Mouse (Mus musculus): ENCODE measurements at regions not wholly inside any gene's neighbourhood (a gene's known extent, or its start where the extent isn't known, plus 50 kb on each side); places are given as distances from the start of the nearest gene placed in this dataset.
A peak's percentile ranks its signal among the peaks of the same experiment; 100 is the strongest.

DNA sequence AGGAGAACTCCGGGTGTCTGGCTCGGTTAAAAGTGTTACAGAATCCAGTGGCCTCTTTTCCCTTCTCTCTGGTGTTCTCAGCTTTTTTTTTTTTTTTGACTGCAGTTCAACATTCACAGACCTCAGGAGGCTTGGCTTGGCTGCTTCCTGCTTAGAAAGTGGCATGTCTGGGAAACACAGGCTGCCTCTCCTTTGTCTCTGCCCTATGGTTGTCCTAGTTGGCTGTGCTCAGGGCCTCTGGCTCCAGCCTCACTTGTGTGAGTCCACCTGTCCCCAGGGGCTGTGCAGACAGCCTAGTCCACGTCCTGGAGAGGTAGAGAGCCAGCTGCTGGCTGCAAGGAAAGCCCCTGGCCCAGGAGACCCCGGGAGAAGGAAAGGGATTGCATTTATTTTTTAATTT, 212.3 kb upstream of the Rbfox1 start:
- peak; percentile 7 for DNase-seq

DNA sequence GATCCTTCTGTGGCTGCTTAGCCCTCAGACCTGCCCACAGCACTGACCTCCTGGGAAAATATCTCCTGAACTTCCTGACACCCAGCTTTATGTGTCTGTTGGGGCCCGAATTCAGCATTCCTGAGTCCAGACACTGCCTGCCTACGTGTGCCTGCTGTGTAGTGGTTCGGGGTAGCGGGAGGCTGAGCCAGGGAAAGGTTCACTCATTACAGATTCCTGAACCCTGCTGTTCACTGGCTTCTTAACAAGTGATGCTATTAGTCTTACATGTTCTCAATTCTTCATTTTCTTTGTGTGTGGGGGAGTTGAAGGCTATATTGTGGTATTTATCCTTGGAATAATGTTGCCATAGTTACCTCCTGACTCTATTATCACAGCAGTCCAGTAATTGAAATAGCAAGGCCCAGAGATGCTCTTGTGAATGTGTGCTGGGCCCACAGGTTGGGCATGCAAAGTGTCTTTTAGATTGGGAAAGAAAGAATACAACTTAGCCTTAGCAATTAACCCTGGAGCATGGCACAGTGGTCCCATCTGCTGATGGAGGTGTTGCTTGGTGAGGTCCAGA, 216.7 kb upstream of the Rbfox1 start:
- no peak for DNase-seq

DNA sequence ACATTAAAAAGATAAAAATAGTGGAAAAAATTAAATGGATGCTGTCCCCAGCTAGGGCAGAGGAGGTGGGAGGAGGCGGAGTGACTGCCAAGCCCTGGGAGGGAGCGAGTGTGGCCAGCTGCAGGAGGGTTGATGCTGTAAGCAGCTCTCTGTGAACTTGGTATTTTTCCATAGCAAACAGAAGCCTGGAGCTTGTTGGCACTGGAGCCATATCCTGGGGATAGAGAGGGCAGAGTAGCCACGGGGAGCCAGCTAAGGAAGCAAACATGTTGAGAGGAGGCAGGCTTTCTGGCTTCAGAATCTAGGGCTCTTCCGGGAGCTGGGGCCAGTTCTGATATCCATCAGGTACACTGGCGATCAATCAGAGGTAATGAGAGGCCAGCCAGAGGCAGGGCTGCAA, 223.2 kb upstream of the Rbfox1 start:
- no peak for DNase-seq

DNA sequence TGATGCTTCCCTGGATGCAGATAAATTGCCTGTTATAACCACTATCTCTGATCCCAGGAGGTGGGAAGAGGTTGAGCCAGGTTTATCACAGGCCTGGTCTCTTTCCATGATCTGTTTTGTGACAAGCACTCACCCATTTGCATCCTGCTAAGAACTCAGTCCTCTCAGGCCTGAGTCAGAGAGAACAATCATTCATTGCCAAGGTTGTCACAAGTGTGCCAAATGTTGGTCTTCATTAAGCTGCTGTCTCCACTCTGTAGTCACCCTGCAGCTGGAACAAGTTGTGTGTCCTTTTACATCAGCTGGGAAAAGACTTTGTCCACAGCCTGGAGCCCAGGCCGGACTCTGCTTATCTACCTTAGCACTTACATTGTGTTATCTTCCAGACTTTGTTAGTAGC, 233.6 kb upstream of the Rbfox1 start:
- DNase-seq = no peak

DNA sequence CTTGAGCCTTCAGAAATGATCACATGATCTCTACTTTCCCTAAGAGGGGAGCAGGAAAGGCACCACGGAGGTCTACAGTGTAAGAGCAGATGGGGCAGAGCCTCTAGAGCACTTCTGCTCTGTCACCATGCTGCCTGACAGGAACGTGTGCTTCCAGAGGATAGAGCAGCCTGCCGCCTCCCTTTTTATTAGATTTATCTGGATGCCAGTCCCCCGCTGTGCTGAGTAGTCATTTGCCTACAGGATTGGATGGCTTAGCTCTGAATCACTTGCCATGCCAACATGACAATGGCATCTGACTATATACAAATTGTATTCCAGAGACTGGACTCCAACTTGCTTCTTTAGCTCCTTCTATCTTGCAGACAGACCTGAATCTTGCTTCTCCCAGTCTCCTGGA, 234.2 kb upstream of the Rbfox1 start:
- no peak for DNase-seq

DNA sequence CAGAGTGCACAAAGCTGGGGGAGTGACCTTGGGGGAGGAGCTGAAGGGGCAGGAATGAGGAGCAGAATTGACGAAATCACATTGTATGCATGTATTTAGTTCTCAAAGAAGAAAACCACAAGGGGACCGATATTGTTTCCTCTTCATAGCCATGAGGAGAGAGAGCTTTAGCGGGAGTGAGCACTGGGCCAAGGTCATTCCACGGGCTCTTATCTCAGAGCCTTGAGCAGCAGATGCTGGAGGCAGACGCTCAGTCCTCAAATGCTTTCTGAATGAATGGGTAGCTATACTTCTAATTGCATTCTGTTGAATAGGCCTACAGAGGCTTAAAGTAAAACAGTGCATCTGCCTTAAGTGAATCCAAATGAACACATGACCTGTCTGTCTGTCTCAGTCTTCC, 245.2 kb upstream of the Rbfox1 start:
- no peak for DNase-seq

DNA sequence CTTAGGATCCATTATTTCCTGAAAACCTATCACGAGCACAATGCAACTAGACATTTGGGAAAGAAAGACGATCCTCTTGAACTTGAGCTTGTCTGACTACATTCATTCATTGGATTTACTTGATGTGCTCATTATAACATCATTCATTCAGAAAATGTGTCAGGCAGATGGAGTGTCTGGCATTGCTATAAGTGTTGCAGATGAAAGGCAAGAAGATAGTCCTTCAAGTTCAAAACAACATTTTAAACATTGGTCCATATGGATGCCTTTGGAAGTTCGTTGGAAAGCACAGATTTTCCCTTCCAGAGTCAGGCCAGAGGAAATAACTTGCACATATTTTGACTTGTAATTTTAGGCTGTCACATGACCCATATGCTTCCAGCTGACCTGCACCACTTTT, 255.2 kb upstream of the Rbfox1 start:
- DNase-seq = no peak

DNA sequence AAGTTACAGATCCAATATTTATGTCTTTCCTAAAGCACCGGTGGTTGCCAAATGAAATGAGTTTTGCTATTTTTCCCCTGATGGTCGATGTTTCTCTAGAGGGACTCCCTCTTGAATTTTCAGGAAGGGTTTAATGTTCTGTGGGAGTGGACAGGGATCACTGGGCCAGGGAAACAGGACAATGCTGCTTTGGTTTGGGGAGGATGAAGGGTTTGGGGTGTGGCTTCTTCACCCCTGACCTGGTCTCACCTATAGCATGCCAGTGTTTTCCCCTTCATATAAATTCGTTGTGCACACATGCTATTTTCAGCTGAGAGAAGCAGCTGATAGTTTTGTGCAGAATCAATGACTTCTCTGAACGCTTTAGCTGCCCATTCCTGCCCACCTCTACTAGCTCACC, 257.2 kb upstream of the Rbfox1 start:
- no peak for DNase-seq

DNA sequence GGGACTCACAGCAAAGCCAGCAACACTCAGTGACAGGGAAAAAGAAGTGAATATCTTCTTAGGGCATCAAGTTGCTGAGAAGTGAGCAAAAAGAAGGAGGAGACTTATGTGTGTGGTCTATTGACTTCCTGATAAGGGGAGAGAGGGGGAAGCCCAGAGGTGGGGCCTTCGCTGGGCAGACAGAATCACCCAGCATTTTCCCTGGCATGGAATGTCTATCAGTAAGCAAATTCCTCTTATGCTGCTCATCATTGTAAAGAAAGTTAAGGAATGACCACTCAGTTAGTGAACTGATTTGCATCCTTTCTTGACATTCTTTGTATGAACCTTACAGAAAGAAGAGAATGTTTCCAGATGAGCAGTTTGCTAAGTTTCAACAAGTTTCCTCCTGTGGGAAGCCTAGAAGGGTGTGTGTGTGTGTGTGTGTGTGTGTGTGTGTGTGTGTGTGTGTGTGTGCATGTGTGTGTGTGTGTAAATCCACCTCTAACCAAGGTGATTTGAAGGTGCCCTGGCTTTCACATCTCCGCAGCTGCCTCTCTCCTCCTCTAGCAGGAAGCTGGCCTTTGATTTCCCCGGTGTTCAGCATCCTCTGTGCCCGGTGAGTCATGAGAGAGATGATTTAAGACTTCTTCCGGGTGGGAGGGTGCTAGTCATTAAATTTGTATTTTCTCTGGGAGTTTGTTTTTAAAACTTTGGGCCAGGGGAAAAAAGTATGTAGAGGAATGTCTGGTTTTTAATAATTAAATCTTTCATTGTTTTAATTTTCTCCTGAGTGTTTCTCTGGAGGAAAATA, 257.8 kb upstream of the Rbfox1 start:
- no peak for DNase-seq

DNA sequence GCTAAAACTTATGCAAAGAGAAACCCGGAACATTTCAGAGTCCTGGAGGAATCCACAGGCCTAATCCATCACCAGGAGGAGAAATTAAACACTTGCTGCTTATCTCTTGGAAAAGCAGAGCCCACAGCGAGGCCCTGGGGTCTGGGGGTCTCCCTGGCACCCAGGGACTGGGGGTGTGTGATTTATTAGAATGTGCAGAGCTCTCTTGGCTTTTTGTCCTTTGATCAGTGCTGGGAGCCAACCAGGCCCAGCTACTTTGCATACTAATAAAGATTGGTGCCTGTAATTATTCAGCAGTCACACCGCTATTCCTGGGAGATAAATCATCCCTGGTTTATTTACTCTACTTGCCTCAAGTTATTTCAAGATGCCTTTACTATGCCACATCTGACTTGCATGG, 260.0 kb upstream of the Rbfox1 start:
- DNase-seq = no peak

DNA sequence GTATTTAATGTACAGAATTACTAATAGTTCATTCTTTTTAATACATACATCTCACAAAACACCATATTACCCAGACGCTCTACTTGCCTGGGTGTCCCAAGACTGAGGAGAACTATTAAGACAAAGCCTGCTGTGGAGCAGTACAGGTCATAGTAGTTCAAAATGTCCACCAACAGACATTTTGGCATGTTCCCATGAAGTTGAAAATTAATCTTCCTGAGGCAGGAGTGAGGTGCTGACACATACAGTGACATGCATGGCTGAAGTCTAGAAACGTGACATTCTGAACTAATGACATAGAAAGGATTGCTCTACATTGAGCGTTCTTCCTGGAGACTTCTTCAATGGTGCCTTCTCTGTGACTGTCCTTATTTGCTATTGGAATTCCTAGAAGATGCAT, 264.6 kb upstream of the Rbfox1 start:
- no peak for DNase-seq

DNA sequence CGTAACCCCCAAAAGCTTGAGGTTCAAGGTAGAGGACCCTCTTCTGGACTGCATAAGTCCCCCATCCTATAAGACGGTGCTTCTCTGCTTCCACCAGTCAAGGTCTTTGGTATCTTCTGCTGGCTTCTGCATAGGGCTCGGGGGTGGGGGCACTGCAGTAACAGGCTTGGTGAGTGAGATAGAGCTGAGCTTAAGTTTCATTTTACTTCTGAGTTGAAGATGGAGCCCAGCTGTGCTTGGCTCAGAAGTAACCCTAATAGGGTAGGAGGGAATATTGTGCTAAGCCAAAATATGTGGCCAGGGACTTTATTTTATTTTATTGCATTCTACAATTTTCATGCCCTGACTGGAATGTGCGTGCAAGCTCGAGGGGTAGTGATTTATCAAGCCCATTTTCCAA, 268.8 kb upstream of the Rbfox1 start:
- no peak for DNase-seq

DNA sequence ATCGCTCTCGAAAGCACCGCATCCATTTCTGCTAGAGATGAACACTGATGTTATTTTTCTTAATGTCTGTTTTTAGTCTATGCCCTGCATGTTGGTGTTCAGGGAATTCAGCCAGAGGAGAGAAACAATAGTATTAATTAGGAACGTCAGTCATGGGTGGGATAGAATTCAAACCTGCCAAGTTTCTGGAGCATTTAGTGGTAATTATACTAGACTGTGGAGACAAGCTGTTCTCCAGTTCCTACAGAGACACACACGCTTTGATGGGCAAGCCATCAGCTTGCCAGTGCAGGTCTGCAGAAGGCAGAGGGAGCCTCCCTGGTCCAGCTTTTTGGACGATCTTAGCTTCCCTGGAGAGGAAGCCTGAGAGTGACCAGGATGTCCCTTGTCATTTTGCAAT, 289.8 kb upstream of the Rbfox1 start:
- no peak for DNase-seq

DNA sequence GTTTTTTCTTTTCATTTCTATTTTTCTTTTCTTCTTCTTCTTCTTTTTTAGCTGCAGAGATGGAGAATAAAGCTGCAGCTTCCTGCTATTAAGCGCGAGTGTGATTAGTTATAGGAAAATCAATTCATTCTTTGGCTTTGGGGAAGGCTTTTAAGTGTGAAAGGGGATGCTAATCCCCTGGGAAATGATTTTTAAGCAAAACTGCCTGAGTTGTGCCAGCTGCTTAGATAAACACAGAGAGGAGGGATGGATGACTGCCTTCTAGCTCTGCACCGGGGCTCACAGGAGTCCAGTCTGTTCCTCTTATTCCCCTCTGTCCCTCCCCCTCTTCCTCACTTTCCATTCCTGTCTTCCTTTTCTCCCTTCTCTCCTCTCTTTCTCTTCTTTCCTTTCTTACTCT, 306.8 kb upstream of the Rbfox1 start:
- DNase-seq = no peak

DNA sequence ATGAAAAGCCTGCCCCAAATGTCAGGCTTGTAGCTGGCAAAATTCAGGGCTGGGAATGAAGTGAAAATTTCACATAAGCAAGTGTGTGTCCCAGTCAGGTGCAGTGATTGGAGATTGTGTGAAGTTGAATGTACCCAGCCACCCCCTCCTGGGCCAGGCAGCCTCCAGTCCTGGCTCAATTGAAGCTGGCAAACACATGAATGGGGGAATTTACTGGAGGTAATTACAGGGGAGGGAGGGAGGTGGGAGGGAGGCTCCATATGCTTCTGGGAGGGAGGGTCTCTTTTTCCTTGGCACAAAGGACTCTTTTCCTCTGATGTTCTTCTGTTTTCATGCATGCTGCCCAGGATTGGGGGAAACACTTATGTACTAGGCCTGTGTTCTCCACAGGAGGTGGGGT, 312.4 kb upstream of the Rbfox1 start:
- no peak for DNase-seq

DNA sequence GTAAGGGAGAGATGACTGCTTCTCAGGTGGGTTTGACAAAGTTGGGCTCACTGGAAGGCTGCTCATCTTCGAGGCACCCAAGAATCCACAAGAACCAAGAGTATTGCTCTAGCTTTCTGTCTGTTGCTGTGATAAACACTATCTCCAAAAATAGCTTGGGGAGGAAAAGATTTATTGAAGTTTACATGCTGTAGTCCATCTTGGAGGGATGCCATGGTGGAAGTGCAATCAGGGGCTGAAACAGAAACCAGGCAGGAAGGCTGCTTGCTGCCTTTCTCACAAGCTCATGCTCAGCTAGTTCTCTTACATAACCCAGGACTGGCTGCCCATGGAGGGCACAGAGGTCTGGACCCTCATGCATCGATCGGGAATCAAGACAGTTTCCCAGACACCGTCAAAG, 314.5 kb upstream of the Rbfox1 start:
- DNase-seq = no peak

DNA sequence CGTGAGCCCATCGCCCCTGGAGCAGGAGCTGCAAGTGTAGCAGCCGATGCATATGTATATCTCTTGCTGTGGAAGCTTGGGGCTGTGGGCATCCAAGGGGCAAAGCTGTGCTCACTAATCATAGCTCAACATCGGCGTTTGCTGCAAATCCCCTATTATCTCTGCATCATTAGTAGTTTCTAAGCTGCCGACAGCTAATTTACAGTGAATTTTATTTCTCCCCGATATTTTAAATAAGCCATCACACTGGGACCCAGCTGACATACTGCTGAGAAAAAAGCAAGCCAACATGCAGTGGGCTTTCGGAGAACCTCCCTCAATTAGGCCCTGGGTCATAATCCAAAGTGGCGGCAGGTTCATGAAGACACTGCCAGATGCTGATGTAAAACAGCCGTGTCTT, 313.3 kb upstream of the Eef2kmt start:
- DNase-seq = no peak

DNA sequence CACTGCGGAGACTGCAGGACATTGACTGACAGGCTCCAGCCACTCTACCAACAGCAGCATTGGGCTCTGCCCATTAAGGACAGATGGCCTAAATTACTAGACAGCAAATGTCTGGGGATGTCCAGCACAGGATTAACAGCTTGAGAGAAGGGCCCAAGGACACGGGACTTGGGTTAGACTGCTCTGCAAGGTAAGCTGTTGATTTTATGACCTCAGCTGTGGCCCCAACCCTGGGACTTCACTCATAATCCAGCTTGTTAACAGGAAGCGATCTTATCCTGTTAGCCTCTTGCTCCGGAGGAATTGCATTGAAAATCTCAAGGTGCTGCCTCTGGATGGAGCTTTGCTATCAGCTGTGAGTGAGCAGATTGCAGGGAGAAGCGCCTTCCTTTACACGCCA, 293.2 kb upstream of the Eef2kmt start:
- DNase-seq = no peak

DNA sequence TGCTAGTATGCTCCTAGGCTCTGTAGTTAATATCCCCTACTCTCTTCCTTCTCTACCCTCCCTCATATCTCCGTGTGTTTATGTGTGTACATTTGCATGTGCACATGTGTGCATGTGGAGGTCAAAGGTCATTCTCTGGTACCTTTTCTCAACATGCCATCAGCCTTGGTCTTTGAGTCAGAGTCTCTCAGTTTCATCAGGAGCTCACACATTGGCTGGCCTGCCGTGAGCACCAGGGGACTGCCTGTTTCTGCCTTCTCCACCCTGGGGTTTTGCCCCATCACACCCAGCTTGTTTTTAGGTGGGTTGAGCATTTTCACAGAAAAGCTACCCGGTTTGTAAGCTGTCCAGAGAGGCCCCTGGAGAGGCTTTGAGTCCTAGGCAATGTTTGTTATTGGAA, 292.8 kb upstream of the Eef2kmt start:
- DNase-seq = no peak

DNA sequence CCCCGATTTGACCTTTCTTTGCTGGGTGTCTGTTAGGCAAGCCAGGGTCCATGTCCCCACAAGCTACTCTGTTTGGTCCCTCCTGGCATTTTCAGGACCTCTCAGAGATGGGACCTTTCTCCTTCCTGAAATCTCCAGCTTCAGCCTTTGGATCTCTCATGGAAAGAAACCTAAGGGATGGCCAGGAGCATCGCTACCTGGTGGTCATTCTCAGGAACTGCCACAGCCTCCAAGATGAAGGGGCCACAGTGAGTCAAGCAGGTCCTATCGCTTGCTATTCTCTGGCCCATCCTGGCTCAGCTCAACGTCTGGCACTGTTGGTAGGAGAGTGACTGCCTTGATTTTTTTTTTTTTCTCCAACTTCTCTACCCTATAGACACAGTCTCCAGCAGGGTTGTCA, 291.0 kb upstream of the Eef2kmt start:
- no peak for DNase-seq

DNA sequence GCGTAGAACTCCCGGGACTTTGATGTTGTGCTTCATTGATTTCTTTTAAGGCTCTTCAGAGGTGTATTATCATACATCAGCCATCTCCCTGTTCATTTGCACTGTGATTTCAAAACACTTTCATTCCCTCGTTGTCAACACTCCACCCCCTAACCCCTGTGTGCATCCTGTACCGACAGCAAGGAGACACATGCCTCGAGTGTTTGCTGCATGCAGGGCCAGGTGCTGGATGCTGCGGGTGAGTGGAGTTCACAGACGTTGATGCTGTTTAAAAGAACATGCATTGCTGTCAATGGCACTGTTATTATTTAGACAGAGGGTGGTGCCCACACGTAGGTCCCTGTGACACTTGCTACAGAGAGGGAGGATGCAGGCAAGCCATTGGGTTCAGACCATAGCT, 290.0 kb upstream of the Eef2kmt start:
- no peak for DNase-seq

DNA sequence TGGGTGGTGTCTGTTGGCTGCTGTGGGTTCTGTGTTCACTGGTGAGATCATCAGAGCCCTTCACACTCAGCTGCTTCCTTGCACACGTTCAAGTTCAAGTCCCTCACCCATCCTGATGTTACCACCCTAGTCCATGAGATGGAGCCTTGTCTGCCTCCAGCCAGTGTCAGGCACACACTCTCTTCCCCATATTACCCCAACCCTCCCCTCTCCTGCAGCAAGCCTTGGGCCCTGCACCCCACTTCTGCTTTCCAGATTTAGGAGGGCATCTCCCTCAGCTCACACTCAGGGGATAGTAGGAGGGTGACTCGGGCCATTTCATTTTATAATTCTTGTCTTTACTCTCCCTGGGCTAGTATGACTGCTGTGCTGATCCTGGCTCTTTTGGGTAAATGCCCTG, 288.7 kb upstream of the Eef2kmt start:
- no peak for DNase-seq

DNA sequence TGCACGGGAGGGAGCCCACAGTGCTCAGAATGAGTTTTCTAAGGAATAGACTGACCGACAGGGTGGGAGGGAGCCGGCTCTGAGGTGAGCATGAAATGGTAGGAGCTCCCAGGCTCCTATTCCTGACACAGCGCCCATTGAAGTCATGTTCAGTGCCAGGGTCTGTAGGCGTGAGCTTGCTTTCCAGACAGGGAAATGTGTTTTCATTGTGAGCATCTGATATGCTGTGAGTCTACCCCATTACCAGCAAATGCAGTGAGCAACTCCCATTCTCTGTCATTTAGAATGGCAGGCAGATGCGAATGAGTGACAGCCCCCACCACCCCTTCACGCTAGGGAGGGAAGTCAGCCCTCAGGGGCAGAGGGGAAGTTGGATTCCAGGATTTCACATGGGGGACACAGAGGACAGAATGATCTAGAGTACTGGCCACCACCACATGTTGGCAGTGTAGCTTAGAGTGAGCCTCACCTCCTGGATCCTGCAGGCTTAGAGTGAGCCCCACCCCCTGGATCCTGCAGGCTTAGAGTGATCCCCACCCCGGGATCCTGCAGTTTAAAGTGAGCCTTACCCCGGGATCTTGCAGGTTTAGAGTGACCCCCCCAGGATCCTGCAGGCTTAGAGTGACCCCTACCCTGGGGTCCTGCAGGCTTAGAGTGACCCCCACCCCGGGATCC, 283.2 kb upstream of the Eef2kmt start:
- DNase-seq = no peak
